Mouse (Mus musculus): ENCODE results near the gene Mapk8ip3. TPM values are rescaled to one million over a fixed set of nuclear protein-coding genes. Genes with fewer than 3 reads are reported as not detected.

The Mapk8ip3 gene
- polyA plus RNA-seq, 1 experiment, result 58.1 TPM

GRCm38 (mm10) chr17:24891321-24891720, 45.5 kb downstream of the Mapk8ip3 start:
- no peak for DNase-seq
- Histone ChIP-seq H3K27me3 (replicated peaks; ENCODE audit: control insufficient read depth, insufficient read depth, low read length) (no peaks in the 10 kb centered on the region), H3K36me3 (ENCODE audit: control insufficient read depth, insufficient read depth, low read length) (no peaks in the 10 kb centered on the region; the same call in none of the 2 replicates), H3K4me1 (ENCODE audit: control insufficient read depth, insufficient read depth, low read length) (peaks cover 15% of the 10 kb centered on the region; the same call in 1 of the 2 replicates), H3K4me3 (ENCODE audit: insufficient read depth, low read depth, low read length) (no peak overlapping the region), H3K27ac (ENCODE audit: insufficient read depth, low read depth, low read length) (no peak overlapping the region)
- TF ChIP-seq POLR2A (IDR thresholded peaks at IDR 0.05; ENCODE audit: low read depth, low read length) (peak; percentile 4), CTCF (conservative IDR thresholded peaks at IDR 0.05; ENCODE audit: insufficient read depth, insufficient read length, low read depth, low read length) (no peak)
- WGBS, result 74% methylated on average over 13 of the region's 13 CpGs

- Histone ChIP-seq H3K36me3 (ENCODE audit: control insufficient read depth, insufficient read depth, low read length) (no peaks in the 10 kb centered on the region; the same call in none of the 2 replicates), H3K27ac (ENCODE audit: insufficient read depth, low read depth, low read length) (no peak overlapping the region), H3K4me3 (ENCODE audit: insufficient read depth, low read depth, low read length) (no peak overlapping the region), H3K4me1 (ENCODE audit: control insufficient read depth, insufficient read depth, low read length) (peaks cover 15% of the 10 kb centered on the region; the same call in 1 of the 2 replicates), H3K27me3 (replicated peaks; ENCODE audit: control insufficient read depth, insufficient read depth, low read length) (no peaks in the 10 kb centered on the region)
- no peak for DNase-seq
- whole genome bisulfite sequencing, result 80% methylated on average over 19 of the region's 19 CpGs
- TF ChIP-seq POLR2A (IDR thresholded peaks at IDR 0.05; ENCODE audit: low read depth, low read length) (peak; percentile 75), CTCF (conservative IDR thresholded peaks at IDR 0.05; ENCODE audit: insufficient read depth, insufficient read length, low read depth, low read length) (no peak)
These were observed 46.4 kb downstream of the Mapk8ip3 start for GRCm38 (mm10) chr17:24890151-24891092.

- Histone ChIP-seq H3K36me3 (ENCODE audit: control insufficient read depth, insufficient read depth, low read length) (no peaks in the 10 kb centered on the region; the same call in none of the 2 replicates), H3K27ac (ENCODE audit: insufficient read depth, low read depth, low read length) (no peak overlapping the region), H3K27me3 (replicated peaks; ENCODE audit: control insufficient read depth, insufficient read depth, low read length) (no peaks in the 10 kb centered on the region), H3K4me1 (ENCODE audit: control insufficient read depth, insufficient read depth, low read length) (peaks cover 11% of the 10 kb centered on the region; the same call in 1 of the 2 replicates), H3K4me3 (ENCODE audit: insufficient read depth, low read depth, low read length) (no peak overlapping the region)
- 86% methylated on average over 3 of the region's 3 CpGs for WGBS
- peak; percentile 57 for TF ChIP-seq POLR2A (IDR thresholded peaks at IDR 0.05; ENCODE audit: low read depth, low read length)
- no peak for TF ChIP-seq CTCF (conservative IDR thresholded peaks at IDR 0.05; ENCODE audit: insufficient read depth, insufficient read length, low read depth, low read length)
- no peak for DNase-seq
These were observed 47.9 kb downstream of the Mapk8ip3 start for GRCm38 (mm10) chr17:24888862-24889261.

- H3K36me3 ChIP-seq (ENCODE audit: control insufficient read depth, insufficient read depth, low read length), result no peaks in the 10 kb centered on the region; the same call in none of the 2 replicates
- TF ChIP-seq CTCF (conservative IDR thresholded peaks at IDR 0.05; ENCODE audit: insufficient read depth, insufficient read length, low read depth, low read length) (no peak), POLR2A (IDR thresholded peaks at IDR 0.05; ENCODE audit: low read depth, low read length) (no peak)
- WGBS, result 47% methylated on average over 18 of the region's 18 CpGs
These were observed 49.3 kb downstream of the Mapk8ip3 start for GRCm38 (mm10) chr17:24887291-24888080.

GRCm38 (mm10) chr17:24886932-24887271, 49.9 kb downstream of the Mapk8ip3 start:
- H3K27ac ChIP-seq (ENCODE audit: insufficient read depth, low read depth, low read length), result peak overlapping the region; percentile 89
- under 1% methylated on average over 18 of the region's 18 CpGs for WGBS

More at GRCm38 (mm10) chr17:24887291-24888080, 49.3 kb downstream of the Mapk8ip3 start:
- peak overlapping the region; percentile 89 for H3K27ac ChIP-seq (ENCODE audit: insufficient read depth, low read depth, low read length)
- H3K4me3 ChIP-seq (ENCODE audit: insufficient read depth, low read depth, low read length), result peak overlapping the region; percentile 73
- no peaks in the 10 kb centered on the region for H3K27me3 ChIP-seq (replicated peaks; ENCODE audit: control insufficient read depth, insufficient read depth, low read length)
- DNase-seq, result no peak
- peaks cover 11% of the 10 kb centered on the region; the same call in 1 of the 2 replicates for H3K4me1 ChIP-seq (ENCODE audit: control insufficient read depth, insufficient read depth, low read length)

GRCm38 (mm10) chr17:24886134-24886931, 50.4 kb downstream of the Mapk8ip3 start, which contains the start of the genes Nubp2 and Spsb3:
TSS of gene Nubp2 (minus strand) at chr17:24886349.
TSS of gene Spsb3 (plus strand) at chr17:24886643.
- H3K36me3 ChIP-seq (ENCODE audit: control insufficient read depth, insufficient read depth, low read length), result no peaks in the 10 kb centered on the region; the same call in none of the 2 replicates
- H3K4me1 ChIP-seq (ENCODE audit: control insufficient read depth, insufficient read depth, low read length), result peaks cover 19% of the 10 kb centered on the region; the same call in 1 of the 2 replicates
- H3K27ac ChIP-seq (ENCODE audit: insufficient read depth, low read depth, low read length), result peak within 1 kb of the TSS; percentile 89
- H3K27me3 ChIP-seq (replicated peaks; ENCODE audit: control insufficient read depth, insufficient read depth, low read length), result no peaks in the 10 kb centered on the region
- peak; percentile 100 for DNase-seq
- WGBS, result under 1% methylated on average over 69 of the region's 69 CpGs
- peak within 1 kb of the TSS; percentile 74 for H3K4me3 ChIP-seq (ENCODE audit: insufficient read depth, low read depth, low read length)
- TF ChIP-seq CTCF (conservative IDR thresholded peaks at IDR 0.05; ENCODE audit: insufficient read depth, insufficient read length, low read depth, low read length) (peak; percentile 24; the same call in 1 of the 2 replicates), POLR2A (IDR thresholded peaks at IDR 0.05; ENCODE audit: low read depth, low read length) (no peak)

More at GRCm38 (mm10) chr17:24886932-24887271, 49.9 kb downstream of the Mapk8ip3 start:
- no peak for DNase-seq
- TF ChIP-seq CTCF (conservative IDR thresholded peaks at IDR 0.05; ENCODE audit: insufficient read depth, insufficient read length, low read depth, low read length) (no peak), POLR2A (IDR thresholded peaks at IDR 0.05; ENCODE audit: low read depth, low read length) (no peak)
- Histone ChIP-seq H3K4me1 (ENCODE audit: control insufficient read depth, insufficient read depth, low read length) (peaks cover 14% of the 10 kb centered on the region; the same call in 1 of the 2 replicates), H3K36me3 (ENCODE audit: control insufficient read depth, insufficient read depth, low read length) (no peaks in the 10 kb centered on the region; the same call in none of the 2 replicates), H3K27me3 (replicated peaks; ENCODE audit: control insufficient read depth, insufficient read depth, low read length) (no peaks in the 10 kb centered on the region), H3K4me3 (ENCODE audit: insufficient read depth, low read depth, low read length) (peak overlapping the region; percentile 73)
